Mouse (Mus musculus): ENCODE results near the gene Gtse1. TPM values are rescaled to one million over a fixed set of nuclear protein-coding genes. Genes with fewer than 3 reads are reported as not detected.
A peak's percentile ranks its signal among the peaks of the same experiment; 100 is the strongest.

Gene Gtse1
- polyA plus RNA-seq, 1 experiment from 2014 or later, result 18.9 TPM

DNA sequence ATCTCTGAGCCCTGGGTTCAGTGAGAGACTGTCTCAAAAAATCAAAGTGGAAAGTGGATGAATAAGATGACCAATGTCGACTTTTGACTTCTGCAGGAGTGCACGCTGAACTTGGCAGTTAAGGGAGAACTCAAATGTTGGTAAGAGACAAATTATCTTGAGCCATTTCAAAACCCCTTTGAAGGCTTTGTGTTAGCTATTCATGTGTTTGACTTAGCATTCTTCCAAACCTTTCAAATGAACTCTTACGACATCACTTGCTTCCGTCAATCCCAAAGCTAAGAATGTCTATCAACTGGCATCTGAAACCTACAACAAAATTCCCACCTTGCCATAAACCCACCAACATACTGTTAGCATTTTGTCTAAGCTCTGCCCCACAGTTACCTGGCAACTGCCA is 31.5 kb upstream of the Gtse1 start:
- no peak overlapping the region for H3K9ac ChIP-seq (ENCODE audit: low read depth, low read length)
- ATAC-seq (ENCODE audit: low read depth) (no peak), DNase-seq (ENCODE audit: low spot score) (no peak)
- H3K27ac ChIP-seq (replicated peaks; ENCODE audit: low read depth, low read length), result no peak overlapping the region
- H3K4me1 ChIP-seq (ENCODE audit: control insufficient read depth, insufficient read depth, low read length), result peaks cover 8% of the 10 kb centered on the region
- no peak overlapping the region for H3K4me2 ChIP-seq (ENCODE audit: low read depth, low read length)
- H3K27me3 ChIP-seq (replicated peaks; ENCODE audit: control insufficient read depth, insufficient read depth, low read length), result no peaks in the 10 kb centered on the region; the same call in 1 of the 2 replicates
- H3K9me3 ChIP-seq (ENCODE audit: control insufficient read depth, low read length), result no peaks in the 10 kb centered on the region
- H3K36me3 ChIP-seq (ENCODE audit: control insufficient read depth, insufficient read depth, low read length), result no peaks in the 10 kb centered on the region
- no peak overlapping the region for H3K4me3 ChIP-seq (ENCODE audit: low read depth, low read length)
- WGBS, result 77% methylated on average over 4 of the region's 4 CpGs

GRCm38 (mm10) chr15:85829470-85829869 is 30.1 kb upstream of the Gtse1 start:
- no peak overlapping the region for H3K9ac ChIP-seq (ENCODE audit: low read depth, low read length)
- DNase-seq (ENCODE audit: low spot score) (no peak), ATAC-seq (ENCODE audit: low read depth) (no peak)
- no peak overlapping the region for H3K27ac ChIP-seq (replicated peaks; ENCODE audit: low read depth, low read length)
- no peaks in the 10 kb centered on the region for H3K36me3 ChIP-seq (ENCODE audit: control insufficient read depth, insufficient read depth, low read length)
- 84% methylated on average over 4 of the region's 5 CpGs for WGBS
- H3K27me3 ChIP-seq (replicated peaks; ENCODE audit: control insufficient read depth, insufficient read depth, low read length), result no peaks in the 10 kb centered on the region; the same call in 1 of the 2 replicates
- no peak overlapping the region for H3K4me3 ChIP-seq (ENCODE audit: low read depth, low read length)
- H3K4me2 ChIP-seq (ENCODE audit: low read depth, low read length), result no peak overlapping the region
- H3K4me1 ChIP-seq (ENCODE audit: control insufficient read depth, insufficient read depth, low read length), result peaks cover 8% of the 10 kb centered on the region
- H3K9me3 ChIP-seq (ENCODE audit: control insufficient read depth, low read length), result no peaks in the 10 kb centered on the region

DNA sequence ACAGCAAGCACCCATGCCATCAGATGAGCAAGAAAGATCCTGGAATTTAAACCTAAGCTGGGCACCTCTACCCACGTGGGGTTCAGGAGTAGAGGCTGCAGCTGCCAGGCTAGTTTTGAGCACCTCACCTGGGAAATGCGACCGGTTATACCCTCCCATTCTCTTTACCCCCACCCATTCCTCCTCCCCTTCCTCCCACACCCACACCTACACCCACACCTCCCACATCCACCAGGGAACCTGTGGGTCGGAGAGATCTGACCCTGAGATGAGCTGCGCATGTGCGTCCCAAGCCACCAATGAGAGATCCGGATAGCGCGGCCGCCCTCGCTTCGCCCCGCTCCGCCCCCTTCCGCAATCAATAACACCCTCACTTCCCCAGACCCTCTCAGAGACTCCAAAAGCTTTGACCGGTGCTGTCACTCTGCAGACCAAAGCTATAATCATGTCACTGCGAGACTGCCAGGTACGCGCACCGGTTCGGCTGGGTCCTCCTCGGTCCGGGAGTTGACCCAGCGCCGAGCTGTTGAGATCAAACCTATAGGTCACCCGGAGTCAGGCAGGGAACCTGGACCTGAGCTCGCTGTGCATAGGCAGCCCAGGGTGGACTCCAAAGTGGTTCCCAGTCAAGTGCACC is 27.5 kb upstream of the Gtse1 start, which contains the start of gene Ttc38:
Gene Ttc38, plus strand, starts transcription at position 353 of the 637 bp plus-strand sequence.
- H3K36me3 ChIP-seq (ENCODE audit: control insufficient read depth, insufficient read depth, low read length), result no peaks in the 10 kb centered on the region
- peak; percentile 93 for ATAC-seq (ENCODE audit: low read depth)
- no peaks in the 10 kb centered on the region for H3K27me3 ChIP-seq (replicated peaks; ENCODE audit: control insufficient read depth, insufficient read depth, low read length)
- WGBS, result under 1% methylated on average over 24 of the region's 27 CpGs
- H3K27ac ChIP-seq (replicated peaks; ENCODE audit: low read depth, low read length), result no peak within 1 kb of the TSS
- peak within 1 kb of the TSS; percentile 54 for H3K4me3 ChIP-seq (ENCODE audit: low read depth, low read length)
- H3K9me3 ChIP-seq (ENCODE audit: control insufficient read depth, low read length), result no peaks in the 10 kb centered on the region
- H3K9ac ChIP-seq (ENCODE audit: low read depth, low read length), result peak within 1 kb of the TSS; percentile 64
- peaks cover 8% of the 10 kb centered on the region for H3K4me1 ChIP-seq (ENCODE audit: control insufficient read depth, insufficient read depth, low read length)
- H3K4me2 ChIP-seq (ENCODE audit: low read depth, low read length), result peak within 1 kb of the TSS; percentile 90
- DNase-seq (ENCODE audit: low spot score), result peak; percentile 83

DNA sequence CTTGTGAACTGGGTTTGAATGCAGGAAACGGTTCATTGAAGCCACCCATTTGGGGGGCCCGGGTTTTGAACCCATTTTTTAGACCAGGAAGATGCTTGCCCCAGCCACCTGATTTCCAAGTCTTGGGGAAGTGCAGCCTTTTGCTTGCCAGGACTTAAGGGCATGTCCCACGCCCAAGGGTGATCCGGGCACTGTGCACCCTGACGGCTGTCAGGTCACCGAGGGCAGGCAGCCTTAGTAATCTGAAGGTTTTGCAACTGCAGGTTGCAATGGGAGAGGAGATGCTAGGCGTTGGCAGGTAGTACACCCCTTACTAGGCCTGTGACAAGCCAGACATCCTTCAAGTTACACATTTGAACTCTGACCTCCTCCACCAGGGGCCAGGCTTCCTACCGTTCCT is 26.9 kb upstream of the Gtse1 start:
- H3K4me3 ChIP-seq (ENCODE audit: low read depth, low read length), result peak overlapping the region; percentile 54
- H3K9ac ChIP-seq (ENCODE audit: low read depth, low read length), result peak overlapping the region; percentile 64
- ATAC-seq (ENCODE audit: low read depth) (no peak), DNase-seq (ENCODE audit: low spot score) (no peak)
- peak overlapping the region; percentile 90 for H3K4me2 ChIP-seq (ENCODE audit: low read depth, low read length)
- 49% methylated on average over 8 of the region's 8 CpGs for WGBS
- H3K27ac ChIP-seq (replicated peaks; ENCODE audit: low read depth, low read length), result no peak overlapping the region
- H3K36me3 ChIP-seq (ENCODE audit: control insufficient read depth, insufficient read depth, low read length), result no peaks in the 10 kb centered on the region
- no peaks in the 10 kb centered on the region for H3K27me3 ChIP-seq (replicated peaks; ENCODE audit: control insufficient read depth, insufficient read depth, low read length)
- H3K9me3 ChIP-seq (ENCODE audit: control insufficient read depth, low read length), result no peaks in the 10 kb centered on the region
- H3K4me1 ChIP-seq (ENCODE audit: control insufficient read depth, insufficient read depth, low read length), result peaks cover 8% of the 10 kb centered on the region

GRCm38 (mm10) chr15:85835335-85835734 is 24.2 kb upstream of the Gtse1 start:
- Histone ChIP-seq H3K4me2 (ENCODE audit: low read depth, low read length) (no peak overlapping the region), H3K4me3 (ENCODE audit: low read depth, low read length) (no peak overlapping the region), H3K9me3 (ENCODE audit: control insufficient read depth, low read length) (no peaks in the 10 kb centered on the region), H3K4me1 (ENCODE audit: control insufficient read depth, insufficient read depth, low read length) (peaks cover 8% of the 10 kb centered on the region), H3K36me3 (ENCODE audit: control insufficient read depth, insufficient read depth, low read length) (no peaks in the 10 kb centered on the region), H3K9ac (ENCODE audit: low read depth, low read length) (no peak overlapping the region), H3K27ac (replicated peaks; ENCODE audit: low read depth, low read length) (no peak overlapping the region), H3K27me3 (replicated peaks; ENCODE audit: control insufficient read depth, insufficient read depth, low read length) (no peaks in the 10 kb centered on the region)
- DNase-seq (ENCODE audit: low spot score) (no peak), ATAC-seq (ENCODE audit: low read depth) (no peak)
- 59% methylated on average over 3 of the region's 3 CpGs for WGBS

DNA sequence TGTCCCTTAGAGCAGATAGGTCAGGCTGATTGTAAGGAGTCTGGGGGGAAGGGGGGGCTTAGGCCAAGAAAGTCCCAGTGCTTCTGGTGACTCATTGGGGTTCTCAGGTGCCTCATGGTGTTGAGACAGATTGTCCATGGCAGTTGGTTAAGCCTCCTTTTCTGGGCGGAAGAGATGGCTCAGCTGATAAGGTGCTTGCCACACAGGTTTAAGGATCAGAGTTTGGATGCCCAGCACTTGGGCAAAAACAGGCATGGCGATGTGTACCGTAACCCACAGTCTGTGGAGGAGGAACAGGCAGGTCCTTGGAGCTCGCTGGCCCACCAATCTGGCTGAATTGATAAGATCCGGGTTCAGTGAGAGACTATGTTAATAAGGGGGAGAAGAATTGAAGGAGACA is 22.7 kb upstream of the Gtse1 start:
- ATAC-seq (ENCODE audit: low read depth) (no peak), DNase-seq (ENCODE audit: low spot score) (no peak)
- no peaks in the 10 kb centered on the region for H3K9me3 ChIP-seq (ENCODE audit: control insufficient read depth, low read length)
- peaks cover 4% of the 10 kb centered on the region; the same call in 1 of the 2 replicates for H3K4me1 ChIP-seq (ENCODE audit: control insufficient read depth, insufficient read depth, low read length)
- no peak overlapping the region for H3K27ac ChIP-seq (replicated peaks; ENCODE audit: low read depth, low read length)
- H3K36me3 ChIP-seq (ENCODE audit: control insufficient read depth, insufficient read depth, low read length), result no peaks in the 10 kb centered on the region
- WGBS, result 91% methylated on average over 5 of the region's 5 CpGs
- no peak overlapping the region for H3K9ac ChIP-seq (ENCODE audit: low read depth, low read length)
- H3K4me3 ChIP-seq (ENCODE audit: low read depth, low read length), result no peak overlapping the region
- H3K4me2 ChIP-seq (ENCODE audit: low read depth, low read length), result no peak overlapping the region
- H3K27me3 ChIP-seq (replicated peaks; ENCODE audit: control insufficient read depth, insufficient read depth, low read length), result no peaks in the 10 kb centered on the region

- no peaks in the 10 kb centered on the region for H3K27me3 ChIP-seq (replicated peaks; ENCODE audit: control insufficient read depth, insufficient read depth, low read length)
- no peak overlapping the region for H3K9ac ChIP-seq (ENCODE audit: low read depth, low read length)
- no peaks in the 10 kb centered on the region for H3K9me3 ChIP-seq (ENCODE audit: control insufficient read depth, low read length)
- H3K4me3 ChIP-seq (ENCODE audit: low read depth, low read length), result no peak overlapping the region
- H3K4me1 ChIP-seq (ENCODE audit: control insufficient read depth, insufficient read depth, low read length), result no peaks in the 10 kb centered on the region
- ATAC-seq (ENCODE audit: low read depth) (no peak), DNase-seq (ENCODE audit: low spot score) (no peak)
- no peak overlapping the region for H3K4me2 ChIP-seq (ENCODE audit: low read depth, low read length)
- WGBS, result 44% methylated on average over 6 of the region's 6 CpGs
- H3K27ac ChIP-seq (replicated peaks; ENCODE audit: low read depth, low read length), result no peak overlapping the region
- H3K36me3 ChIP-seq (ENCODE audit: control insufficient read depth, insufficient read depth, low read length), result no peaks in the 10 kb centered on the region
Measured at GRCm38 (mm10) chr15:85840983-85841382, 18.6 kb upstream of the Gtse1 start.

GRCm38 (mm10) chr15:85841796-85842360 is 17.7 kb upstream of the Gtse1 start:
- Histone ChIP-seq H3K9me3 (ENCODE audit: control insufficient read depth, low read length) (no peaks in the 10 kb centered on the region), H3K27me3 (replicated peaks; ENCODE audit: control insufficient read depth, insufficient read depth, low read length) (no peaks in the 10 kb centered on the region), H3K9ac (ENCODE audit: low read depth, low read length) (no peak overlapping the region), H3K4me3 (ENCODE audit: low read depth, low read length) (no peak overlapping the region), H3K4me1 (ENCODE audit: control insufficient read depth, insufficient read depth, low read length) (no peaks in the 10 kb centered on the region), H3K36me3 (ENCODE audit: control insufficient read depth, insufficient read depth, low read length) (no peaks in the 10 kb centered on the region), H3K27ac (replicated peaks; ENCODE audit: low read depth, low read length) (no peak overlapping the region), H3K4me2 (ENCODE audit: low read depth, low read length) (no peak overlapping the region)
- DNase-seq (ENCODE audit: low spot score) (no peak), ATAC-seq (ENCODE audit: low read depth) (no peak)
- 78% methylated on average over 5 of the region's 5 CpGs for WGBS

DNA sequence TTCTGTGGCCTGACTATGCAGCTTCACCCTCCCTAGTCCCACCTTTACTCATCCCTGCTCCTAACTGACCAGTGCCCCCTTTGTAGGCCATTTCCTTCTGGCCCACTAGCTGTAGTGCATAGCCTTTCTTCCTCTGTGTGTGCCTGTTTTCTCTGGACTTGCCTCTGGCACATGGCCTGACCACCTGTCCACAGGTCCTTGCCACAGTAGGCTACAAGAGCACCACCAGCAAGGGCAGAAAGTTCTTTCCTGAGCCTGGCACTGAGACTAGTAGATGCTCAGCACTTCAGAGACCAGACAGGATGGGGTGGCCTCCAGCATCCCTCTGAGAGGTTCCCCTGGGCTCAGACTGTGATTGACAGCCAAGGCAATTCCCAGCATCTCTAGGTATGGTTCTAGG is 14.5 kb upstream of the Gtse1 start:
- DNase-seq (ENCODE audit: low spot score) (no peak), ATAC-seq (ENCODE audit: low read depth) (no peak)
- H3K36me3 ChIP-seq (ENCODE audit: control insufficient read depth, insufficient read depth, low read length), result no peaks in the 10 kb centered on the region
- H3K4me2 ChIP-seq (ENCODE audit: low read depth, low read length), result no peak overlapping the region
- H3K4me1 ChIP-seq (ENCODE audit: control insufficient read depth, insufficient read depth, low read length), result no peaks in the 10 kb centered on the region
- H3K9me3 ChIP-seq (ENCODE audit: control insufficient read depth, low read length), result no peaks in the 10 kb centered on the region
- H3K27ac ChIP-seq (replicated peaks; ENCODE audit: low read depth, low read length), result no peak overlapping the region
- no peak overlapping the region for H3K4me3 ChIP-seq (ENCODE audit: low read depth, low read length)
- no peak overlapping the region for H3K9ac ChIP-seq (ENCODE audit: low read depth, low read length)
- H3K27me3 ChIP-seq (replicated peaks; ENCODE audit: control insufficient read depth, insufficient read depth, low read length), result no peaks in the 10 kb centered on the region

Measured in embryonic facial prominence, embryonic 14.5 days (tissue).